8 mouse cellular contexts compared by ENCODE assay signal in the genomic region with DNA sequence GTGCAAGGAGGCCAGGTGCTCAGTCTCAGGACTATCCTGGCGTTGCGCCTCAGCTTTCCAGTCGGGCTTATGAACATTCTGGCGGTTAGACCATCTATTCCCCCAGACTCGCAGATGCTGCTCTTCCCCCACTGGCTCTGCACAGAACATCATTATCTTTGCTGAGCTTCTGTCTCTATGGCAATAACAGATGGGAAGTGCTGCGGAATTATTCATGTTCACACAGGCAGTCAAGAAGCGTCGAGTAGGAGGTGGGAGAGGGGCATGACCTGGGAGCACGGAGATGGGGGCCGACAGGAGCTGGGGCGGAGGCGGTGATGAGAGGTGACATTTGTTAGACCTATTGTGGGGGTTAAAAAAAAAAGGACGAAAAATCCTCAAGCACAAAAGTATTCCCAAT. TPM values are rescaled to one million over a fixed set of nuclear protein-coding genes. Genes with fewer than 3 reads are reported as not detected.
DNase-seq lines count a peak whose midpoint lies in the region; ATAC-seq and TF ChIP-seq lines count a peak whose summit lies in the region.

No protein-coding gene starts in this region.

- peak overlapping the region; percentile 74 for H3K4me2 ChIP-seq in forebrain, embryonic 12.5 days
- H3K4me2 ChIP-seq in hindbrain, postnatal 0 days (ENCODE audit: low read depth, low read length) = peak overlapping the region; percentile 92
- H3K4me2 ChIP-seq in myocyte (ENCODE audit: low read depth) = peak overlapping the region; percentile 70

- no peaks in the 10 kb centered on the region; the same call in none of the 2 replicates for H3K36me3 ChIP-seq in forebrain, embryonic 12.5 days (replicated peaks)
- peaks cover 4% of the 10 kb centered on the region; the same call in 1 of the 2 replicates for H3K36me3 ChIP-seq in hindbrain, postnatal 0 days (ENCODE audit: insufficient read depth, low read length)
- H3K36me3 ChIP-seq in myocyte (ENCODE audit: control insufficient read depth, insufficient read depth) = peaks cover under 1% of the 10 kb centered on the region

- H3K79me2 ChIP-seq in myocyte (ENCODE audit: control insufficient read depth, insufficient read depth) = peaks cover 26% of the 10 kb centered on the region

- no peak overlapping the region for H3K9ac ChIP-seq in forebrain, embryonic 12.5 days
- peak overlapping the region; percentile 96 for H3K9ac ChIP-seq in hindbrain, postnatal 0 days (replicated peaks; ENCODE audit: low read length)

- ATAC-seq in forebrain, embryonic 12.5 days (ENCODE audit: low FRiP score) = peak; percentile 30
- ATAC-seq in hindbrain, postnatal 0 days = peak; percentile 16; the same call in 1 of the 2 replicates

- intact Hi-C loops in left cerebral cortex, postnatal 4 days (cut with DNase I) = loop anchor here (5.0 kb wide), 1 partner anchor 36 kb away; no protein-coding TSS in a partner anchor

- peak; percentile 33 for DNase-seq in adrenal gland, adult 2 months
- no peak for DNase-seq in adrenal gland, postnatal 10 days
- DNase-seq in brain, adult 2 months (ENCODE audit: low read depth, low spot score) = peak; percentile 90
- peak; percentile 82 for DNase-seq in hindbrain, postnatal 0 days (ENCODE audit: low spot score)
- DNase-seq in left cerebral cortex, postnatal 4 days = peak; percentile 72
- DNase-seq in thymus, postnatal 10 days (ENCODE audit: low spot score in 2 of 2) = peak; percentile 29 to 47

- no peak for TF ChIP-seq POLR2A in myocyte (IDR thresholded peaks at IDR 0.05; ENCODE audit: insufficient read length, low read depth)

- H3K27ac ChIP-seq in forebrain, embryonic 12.5 days = peak overlapping the region; percentile 100
- peak overlapping the region; percentile 99 for H3K27ac ChIP-seq in hindbrain, postnatal 0 days

- H3K4me1 ChIP-seq in forebrain, embryonic 12.5 days = peaks cover 38% of the 10 kb centered on the region
- peaks cover 19% of the 10 kb centered on the region for H3K4me1 ChIP-seq in hindbrain, postnatal 0 days (ENCODE audit: insufficient read depth, low read length)

- no peak for TF ChIP-seq CTCF in hindbrain, postnatal 0 days (IDR thresholded peaks at IDR 0.05; ENCODE audit: low read depth)

- H3K4me3 ChIP-seq in forebrain, embryonic 12.5 days (replicated peaks) = peak overlapping the region; percentile 95
- H3K4me3 ChIP-seq in hindbrain, postnatal 0 days (ENCODE audit: low read length) = peak overlapping the region; percentile 92
- peak overlapping the region; percentile 32 for H3K4me3 ChIP-seq in myocyte

- H3K27me3 ChIP-seq in forebrain, embryonic 12.5 days = no peaks in the 10 kb centered on the region
- no peaks in the 10 kb centered on the region for H3K27me3 ChIP-seq in hindbrain, postnatal 0 days (ENCODE audit: insufficient read depth, low read length)
- H3K27me3 ChIP-seq in myocyte (ENCODE audit: control insufficient read depth, insufficient read depth, insufficient read length) = no peaks in the 10 kb centered on the region

- no peaks in the 10 kb centered on the region for H3K9me3 ChIP-seq in forebrain, embryonic 12.5 days
- no peaks in the 10 kb centered on the region for H3K9me3 ChIP-seq in hindbrain, postnatal 0 days (ENCODE audit: low read length)

- WGBS in forebrain, embryonic 12.5 days = 2% methylated on average over 13 of the region's 13 CpGs
- WGBS in hindbrain, postnatal 0 days = 2% methylated on average over 13 of the region's 13 CpGs

- H3ac ChIP-seq in myocyte (ENCODE audit: control insufficient read depth, insufficient read length) = peak overlapping the region; percentile 71

TF ChIP-seq in myocyte, 11 proteins besides CTCF, POLR2A, EP300 and RAD21:
- peak in 1 of 3 experiments; percentile 42 for TF ChIP-seq MYOD1 (IDR thresholded peaks at IDR 0.05; ENCODE audit: control insufficient read depth in 1 of 3, insufficient read length in 2 of 3, low read depth in 2 of 3)
- TF ChIP-seq CEBPB (IDR thresholded peaks at IDR 0.05; ENCODE audit: insufficient read depth, poor library complexity, severe bottlenecking) = no peak
- TF ChIP-seq SRF (IDR thresholded peaks at IDR 0.05; ENCODE audit: control insufficient read depth, insufficient read length, low read depth) = no peak
- no peak for TF ChIP-seq MYOG (IDR thresholded peaks at IDR 0.05; ENCODE audit: control insufficient read depth in 1 of 3, insufficient read depth in 1 of 3, insufficient read length in 2 of 3, low read depth in 2 of 3)
- TF ChIP-seq TCF3 (IDR thresholded peaks at IDR 0.05; ENCODE audit: insufficient read length, low read depth) = no peak
- TF ChIP-seq TCF12 (IDR thresholded peaks at IDR 0.05; ENCODE audit: insufficient read depth, poor library complexity, severe bottlenecking) = no peak

RNA-seq across cellular contexts. Expression of a gene that starts 1.7 kb away (rescaled TPM):
- total RNA-seq in adrenal gland, adult 2 months (2021) = 10 to 100 TPM; 36.2 to 36.9 TPM
- polyA plus RNA-seq in adrenal gland, adult 2 months (2012; rRNA removed) = 2.0 and 2.1 TPM in 2 replicates
- total RNA-seq in adrenal gland, postnatal 10 days (2021) = 10 to 100 TPM; 37.7 to 53.8 TPM
- polyA plus RNA-seq in forebrain, embryonic 12.5 days (2016; fragmentation: Nextera tagmentation; extraction: Ambion mirVana) = 40.1 and 40.2 TPM in 2 replicates
- total RNA-seq in hindbrain, postnatal 0 days (2014; rRNA removed) = 36.4 and 38.9 TPM in 2 replicates
- polyA plus RNA-seq in hindbrain, postnatal 0 days (2015; fragmentation: Nextera tagmentation; extraction: Ambion mirVana) = 23.9 and 25.1 TPM in 2 replicates
- 10 to 100 TPM; 51.4 to 52.7 TPM for total RNA-seq in left cerebral cortex, postnatal 4 days (2021)
- polyA plus RNA-seq in myocyte (2012; fragmentation: generic; extraction: Trizol) = 11.2 TPM

RNA-seq across cellular contexts. Expression of a gene that starts 56.5 kb away (rescaled TPM):
- 10 to 100 TPM in 1 of 2 experiments, 1 to 10 TPM in 1; 7.6 to 16.5 TPM for total RNA-seq in adrenal gland, adult 2 months (2021)
- polyA plus RNA-seq in adrenal gland, adult 2 months (2012; rRNA removed) = 11.5 and 15.0 TPM in 2 replicates
- 10 to 100 TPM; 15.7 to 16.8 TPM for total RNA-seq in adrenal gland, postnatal 10 days (2021)
- polyA plus RNA-seq in forebrain, embryonic 12.5 days (2016; fragmentation: Nextera tagmentation; extraction: Ambion mirVana) = 33.1 TPM in 2 replicates
- 61.8 and 80.1 TPM in 2 replicates for total RNA-seq in hindbrain, postnatal 0 days (2014; rRNA removed)
- 71.0 and 76.7 TPM in 2 replicates for polyA plus RNA-seq in hindbrain, postnatal 0 days (2015; fragmentation: Nextera tagmentation; extraction: Ambion mirVana)
- 10 to 100 TPM; 14.1 to 17.3 TPM for total RNA-seq in left cerebral cortex, postnatal 4 days (2021)
- polyA plus RNA-seq in myocyte (2012; fragmentation: generic; extraction: Trizol) = not detected

Comparison
In these comparisons a context has a peak if more than half of its experiments do, and no peak if none do; other contexts are left out.
1. H3K4me3 ChIP-seq: peak in every context shown above with its lines; median percentile 95 in forebrain, embryonic 12.5 days; 92 in hindbrain, postnatal 0 days; 32 in myocyte.